Mouse (Mus musculus) heart, adult 2 months (tissue): ENCODE measurements around the gene Tcf7l1. TPM values are rescaled to one million over a fixed set of nuclear protein-coding genes. Genes with fewer than 3 reads are reported as not detected.

Source experiments
- DNase-seq, 2 experiments: peaks; one replicate each; pipeline ENCODE4 v3.0.0; 2021
- H3K27ac ChIP-seq: fragments of 200-600 bp; 2 replicates; pipeline ENCODE4 v1.8.1; 2022
- H3K27me3 ChIP-seq: fragments of 200-500 bp; 2 replicates; pipeline ENCODE4 v1.6.1; 2012; ENCODE audit warnings: mild to moderate bottlenecking, low read length, inconsistent platforms, mixed read lengths; ENCODE audit not compliant: control insufficient read depth, insufficient read depth
- H3K36me3 ChIP-seq: fragments of 200-500 bp; 2 replicates; pipeline ENCODE4 v1.6.1; 2012; ENCODE audit warnings: low read length, inconsistent platforms; ENCODE audit not compliant: control insufficient read depth, insufficient read depth
- H3K4me1 ChIP-seq: fragments of 200-500 bp; 2 replicates; pipeline ENCODE4 v1.6.1; 2011; ENCODE audit warnings: low read length; ENCODE audit not compliant: control insufficient read depth, insufficient read depth
- H3K4me3 ChIP-seq: fragments of 200-600 bp; 2 replicates; pipeline ENCODE4 v1.8.1; 2022
- H3K79me2 ChIP-seq: fragments of 200-500 bp; replicated peaks from 2 replicates; pipeline ENCODE4 v1.6.1; 2012; ENCODE audit warnings: mild to moderate bottlenecking, inconsistent platforms, low read length, moderate library complexity, mixed read lengths; ENCODE audit not compliant: control insufficient read depth, insufficient read depth
- H3K9ac ChIP-seq: fragments of 200-500 bp; 2 replicates; pipeline ENCODE4 v1.6.1; 2012; ENCODE audit warnings: low read depth, mild to moderate bottlenecking, control low read depth, inconsistent platforms, low read length, mixed read lengths
- CTCF ChIP-seq: fragments of 200-600 bp; IDR thresholded peaks from 2 replicates; pipeline ENCODE4 v1.8.1; 2022; ENCODE audit warnings: antibody characterized with exemption, mild to moderate bottlenecking, moderate library complexity
- EP300 ChIP-seq: fragments of 200-500 bp; IDR thresholded peaks from 2 replicates; pipeline ENCODE4 v1.6.1; 2011; ENCODE audit warnings: low read depth, low read length, control low read depth; ENCODE audit not compliant: insufficient read depth
- POLR2A ChIP-seq: fragments of 200-500 bp; IDR thresholded peaks from 2 replicates; pipeline ENCODE4 v1.6.1; 2011; ENCODE audit warnings: mild to moderate bottlenecking, low read depth, low read length, control low read depth; ENCODE audit not compliant: insufficient read depth
- WGBS: fragments of 180-500 bp; shearing (Covaris S2); methylation state at CpG from one replicate; pipeline ENCODE4 v1.1.7; 2018; 5-methylcytosine and 5-hydroxymethylcytosine counted together
- intact Hi-C: fragments of 180-260 bp; cut with DNase I; formaldehyde crosslinking; loops from one replicate; pipeline ENCODE4 v1.15.1; 2025
- polyA plus RNA-seq: library from polyadenylated mRNA; depleted of rRNA; stranded (reverse); fragments of >200 nt; gene quantifications from 2 replicates; pipeline ENCODE4 v1.2.3, GENCODE M21; 2012
- total RNA-seq, 2 experiments: library from RNA; stranded (reverse); gene quantifications; 2 replicates each; pipeline ENCODE4 v1.2.3; 2021

The Tcf7l1 gene
- total and polyA plus RNA-seq, 3 experiments, result 8.8 to 17.7 (median 10.0) TPM

- Histone ChIP-seq H3K4me1 (peaks cover 2% of the 10 kb centered on the region), H3K4me3 (no peak overlapping the region), H3K27ac (no peak overlapping the region), H3K36me3 (no peaks in the 10 kb centered on the region), H3K9ac (no peak overlapping the region), H3K79me2 (no peaks in the 10 kb centered on the region), H3K27me3 (no peaks in the 10 kb centered on the region)
- no peak for DNase-seq
- WGBS, result 71% methylated on average over 7 of the region's 7 CpGs
- TF ChIP-seq EP300, result no peak
- TF ChIP-seq CTCF, result no peak
- TF ChIP-seq POLR2A, result no peak
- intact Hi-C loops, result no loop called here
Observed at GRCm38 (mm10) chr6:72794870-72795269, 5.8 kb upstream of the Tcf7l1 start.

- no peak for TF ChIP-seq CTCF
- TF ChIP-seq EP300, result no peak
- TF ChIP-seq POLR2A, result no peak
- no peak overlapping the region for H3K27ac ChIP-seq
- no peaks in the 10 kb centered on the region for H3K27me3 ChIP-seq
- H3K9ac ChIP-seq, result no peak overlapping the region
- 89% methylated on average over 8 of the region's 8 CpGs for WGBS
- no peak for DNase-seq
- peaks cover 2% of the 10 kb centered on the region for H3K4me1 ChIP-seq
- H3K36me3 ChIP-seq, result no peaks in the 10 kb centered on the region
- no peak overlapping the region for H3K4me3 ChIP-seq
- H3K79me2 ChIP-seq, result no peaks in the 10 kb centered on the region
- intact Hi-C loops, result no loop called here
Observed at GRCm38 (mm10) chr6:72792641-72793040, 3.6 kb upstream of the Tcf7l1 start.

- intact Hi-C loops, result loop anchor here (2.0 kb wide), 3 partner anchors 43 to 151 kb away; no protein-coding TSS in a partner anchor
- 3% methylated on average over 67 of the region's 69 CpGs for WGBS
- H3K27ac ChIP-seq, result peak overlapping the region; percentile 83
- peak; percentile 52 to 72 for DNase-seq
- no peaks in the 10 kb centered on the region for H3K36me3 ChIP-seq
- H3K79me2 ChIP-seq, result no peaks in the 10 kb centered on the region
- no peaks in the 10 kb centered on the region for H3K27me3 ChIP-seq
- H3K4me3 ChIP-seq, result peak overlapping the region; percentile 91
- H3K4me1 ChIP-seq, result peaks cover 2% of the 10 kb centered on the region
- H3K9ac ChIP-seq, result peak overlapping the region; percentile 81
- no peak for TF ChIP-seq EP300
- no peak for TF ChIP-seq CTCF
Observed at GRCm38 (mm10) chr6:72787948-72788891, 834 bp downstream of the Tcf7l1 start.

GRCm38 (mm10) chr6:72787322-72787947, 1.6 kb downstream of the Tcf7l1 start:
- peak; percentile 15 to 33 for DNase-seq
- no peak overlapping the region; the same call in 1 of the 2 replicates for H3K27ac ChIP-seq
- no peak for TF ChIP-seq POLR2A
- TF ChIP-seq CTCF, result no peak
- no peak for TF ChIP-seq EP300

GRCm38 (mm10) chr6:72783780-72784179, 5.3 kb downstream of the Tcf7l1 start:
- TF ChIP-seq POLR2A, result no peak
- no peak for TF ChIP-seq CTCF
- TF ChIP-seq EP300, result no peak

More at GRCm38 (mm10) chr6:72787322-72787947, 1.6 kb downstream of the Tcf7l1 start:
- Histone ChIP-seq H3K36me3 (no peaks in the 10 kb centered on the region), H3K27me3 (no peaks in the 10 kb centered on the region), H3K9ac (peak overlapping the region; percentile 81), H3K79me2 (no peaks in the 10 kb centered on the region), H3K4me3 (peak overlapping the region; percentile 91), H3K4me1 (peaks cover 2% of the 10 kb centered on the region)
- WGBS, result 49% methylated on average over 19 of the region's 19 CpGs
- intact Hi-C loops, result no loop called here

More at GRCm38 (mm10) chr6:72783780-72784179, 5.3 kb downstream of the Tcf7l1 start:
- H3K79me2 ChIP-seq, result peaks cover 2% of the 10 kb centered on the region; the same call in 1 of the 2 replicates
- no peaks in the 10 kb centered on the region for H3K36me3 ChIP-seq
- 92% methylated on average over 4 of the region's 4 CpGs for WGBS
- H3K4me3 ChIP-seq, result no peak overlapping the region
- no peak overlapping the region for H3K9ac ChIP-seq
- no peak for DNase-seq
- no peaks in the 10 kb centered on the region for H3K4me1 ChIP-seq
- intact Hi-C loops, result no loop called here
- no peak overlapping the region for H3K27ac ChIP-seq
- H3K27me3 ChIP-seq, result no peaks in the 10 kb centered on the region
